Mouse (Mus musculus): Measurements from ENCODE around the gene Crocc. TPM values are rescaled to one million over a fixed set of nuclear protein-coding genes. Genes with fewer than 3 reads are reported as not detected.

The Crocc gene
- polyA plus RNA-seq, 1 experiment: 7.3 TPM

- no peaks in the 10 kb centered on the region for H3K36me3 ChIP-seq (ENCODE audit: control insufficient read depth, insufficient read depth, low read length)
- TF ChIP-seq POLR2A (IDR thresholded peaks at IDR 0.05; ENCODE audit: low read depth, low read length) (no peak), CTCF (IDR thresholded peaks at IDR 0.05; ENCODE audit: extremely low read depth, insufficient read length, insufficient replicate concordance, low read depth, low read length) (no peak)
- no peaks in the 10 kb centered on the region for H3K27me3 ChIP-seq (ENCODE audit: control insufficient read depth, insufficient read depth, low read length)
- WGBS: 89% methylated on average over 17 of the region's 17 CpGs
- no peak overlapping the region for H3K4me3 ChIP-seq (ENCODE audit: low read depth, low read length)
- no peak overlapping the region for H3K27ac ChIP-seq (ENCODE audit: insufficient read depth, low read depth, low read length)
- no peaks in the 10 kb centered on the region for H3K4me1 ChIP-seq (ENCODE audit: control insufficient read depth, insufficient read depth, insufficient read length, low read length)
Observed at GRCm38 (mm10) chr4:141020220-141020619, 40.1 kb downstream of the Crocc start.

GRCm38 (mm10) chr4:141017657-141018436 lies 42.5 kb downstream of the Crocc start:
- H3K27me3 ChIP-seq (ENCODE audit: control insufficient read depth, insufficient read depth, low read length): no peaks in the 10 kb centered on the region
- H3K4me1 ChIP-seq (ENCODE audit: control insufficient read depth, insufficient read depth, insufficient read length, low read length): no peaks in the 10 kb centered on the region
- 90% methylated on average over 29 of the region's 29 CpGs for WGBS
- H3K27ac ChIP-seq (ENCODE audit: insufficient read depth, low read depth, low read length): no peak overlapping the region
- TF ChIP-seq POLR2A (IDR thresholded peaks at IDR 0.05; ENCODE audit: low read depth, low read length) (no peak), CTCF (IDR thresholded peaks at IDR 0.05; ENCODE audit: extremely low read depth, insufficient read length, insufficient replicate concordance, low read depth, low read length) (no peak)
- no peaks in the 10 kb centered on the region for H3K36me3 ChIP-seq (ENCODE audit: control insufficient read depth, insufficient read depth, low read length)
- no peak overlapping the region for H3K4me3 ChIP-seq (ENCODE audit: low read depth, low read length)

GRCm38 (mm10) chr4:141016311-141016710 lies 44.0 kb downstream of the Crocc start:
- H3K4me3 ChIP-seq (ENCODE audit: low read depth, low read length): no peak overlapping the region
- no peak overlapping the region for H3K27ac ChIP-seq (ENCODE audit: insufficient read depth, low read depth, low read length)
- no peaks in the 10 kb centered on the region for H3K27me3 ChIP-seq (ENCODE audit: control insufficient read depth, insufficient read depth, low read length)
- H3K4me1 ChIP-seq (ENCODE audit: control insufficient read depth, insufficient read depth, insufficient read length, low read length): no peaks in the 10 kb centered on the region
- no peaks in the 10 kb centered on the region for H3K36me3 ChIP-seq (ENCODE audit: control insufficient read depth, insufficient read depth, low read length)
- 70% methylated on average over 9 of the region's 9 CpGs for WGBS
- TF ChIP-seq CTCF (IDR thresholded peaks at IDR 0.05; ENCODE audit: extremely low read depth, insufficient read length, insufficient replicate concordance, low read depth, low read length) (no peak), POLR2A (IDR thresholded peaks at IDR 0.05; ENCODE audit: low read depth, low read length) (no peak)

- Histone ChIP-seq H3K4me1 (ENCODE audit: control insufficient read depth, insufficient read depth, insufficient read length, low read length) (no peaks in the 10 kb centered on the region; the same call in 1 of the 2 replicates), H3K27ac (ENCODE audit: insufficient read depth, low read depth, low read length) (no peak overlapping the region), H3K4me3 (ENCODE audit: low read depth, low read length) (no peak overlapping the region), H3K27me3 (ENCODE audit: control insufficient read depth, insufficient read depth, low read length) (peaks cover 7% of the 10 kb centered on the region; the same call in 1 of the 2 replicates), H3K36me3 (ENCODE audit: control insufficient read depth, insufficient read depth, low read length) (no peaks in the 10 kb centered on the region)
- WGBS: 71% methylated on average over 7 of the region's 7 CpGs
- TF ChIP-seq CTCF (IDR thresholded peaks at IDR 0.05; ENCODE audit: extremely low read depth, insufficient read length, insufficient replicate concordance, low read depth, low read length) (no peak), POLR2A (IDR thresholded peaks at IDR 0.05; ENCODE audit: low read depth, low read length) (no peak)
Observed at GRCm38 (mm10) chr4:141015356-141015755, 45.0 kb downstream of the Crocc start.

GRCm38 (mm10) chr4:141014856-141015255 lies 45.5 kb downstream of the Crocc start:
- H3K27me3 ChIP-seq (ENCODE audit: control insufficient read depth, insufficient read depth, low read length): peaks cover 9% of the 10 kb centered on the region; the same call in 1 of the 2 replicates
- no peak overlapping the region for H3K27ac ChIP-seq (ENCODE audit: insufficient read depth, low read depth, low read length)
- H3K4me3 ChIP-seq (ENCODE audit: low read depth, low read length): no peak overlapping the region
- H3K4me1 ChIP-seq (ENCODE audit: control insufficient read depth, insufficient read depth, insufficient read length, low read length): no peaks in the 10 kb centered on the region; the same call in 1 of the 2 replicates
- TF ChIP-seq POLR2A (IDR thresholded peaks at IDR 0.05; ENCODE audit: low read depth, low read length) (no peak), CTCF (IDR thresholded peaks at IDR 0.05; ENCODE audit: extremely low read depth, insufficient read length, insufficient replicate concordance, low read depth, low read length) (no peak)
- WGBS: 84% methylated on average over 11 of the region's 11 CpGs
- H3K36me3 ChIP-seq (ENCODE audit: control insufficient read depth, insufficient read depth, low read length): no peaks in the 10 kb centered on the region

- WGBS: 65% methylated on average over 8 of the region's 8 CpGs
- H3K4me1 ChIP-seq (ENCODE audit: control insufficient read depth, insufficient read depth, insufficient read length, low read length): no peaks in the 10 kb centered on the region; the same call in 1 of the 2 replicates
Observed at GRCm38 (mm10) chr4:141014114-141014513, 46.2 kb downstream of the Crocc start.

GRCm38 (mm10) chr4:141012558-141012957 lies 47.8 kb downstream of the Crocc start:
- no peak overlapping the region for H3K4me3 ChIP-seq (ENCODE audit: low read depth, low read length)

More at GRCm38 (mm10) chr4:141014114-141014513, 46.2 kb downstream of the Crocc start:
- Histone ChIP-seq H3K27ac (ENCODE audit: insufficient read depth, low read depth, low read length) (no peak overlapping the region), H3K36me3 (ENCODE audit: control insufficient read depth, insufficient read depth, low read length) (no peaks in the 10 kb centered on the region), H3K27me3 (ENCODE audit: control insufficient read depth, insufficient read depth, low read length) (peaks cover 9% of the 10 kb centered on the region; the same call in 1 of the 2 replicates), H3K4me3 (ENCODE audit: low read depth, low read length) (no peak overlapping the region)
- TF ChIP-seq POLR2A (IDR thresholded peaks at IDR 0.05; ENCODE audit: low read depth, low read length) (no peak), CTCF (IDR thresholded peaks at IDR 0.05; ENCODE audit: extremely low read depth, insufficient read length, insufficient replicate concordance, low read depth, low read length) (no peak)

More at GRCm38 (mm10) chr4:141012558-141012957, 47.8 kb downstream of the Crocc start:
- Histone ChIP-seq H3K27me3 (ENCODE audit: control insufficient read depth, insufficient read depth, low read length) (peaks cover 9% of the 10 kb centered on the region; the same call in 1 of the 2 replicates), H3K4me1 (ENCODE audit: control insufficient read depth, insufficient read depth, insufficient read length, low read length) (no peaks in the 10 kb centered on the region; the same call in 1 of the 2 replicates), H3K27ac (ENCODE audit: insufficient read depth, low read depth, low read length) (no peak overlapping the region), H3K36me3 (ENCODE audit: control insufficient read depth, insufficient read depth, low read length) (no peaks in the 10 kb centered on the region)
- whole genome bisulfite sequencing: 75% methylated on average over 10 of the region's 10 CpGs
- TF ChIP-seq CTCF (IDR thresholded peaks at IDR 0.05; ENCODE audit: extremely low read depth, insufficient read length, insufficient replicate concordance, low read depth, low read length) (no peak), POLR2A (IDR thresholded peaks at IDR 0.05; ENCODE audit: low read depth, low read length) (no peak)
